Mouse (Mus musculus): ENCODE measurements at regions not wholly inside any gene's neighbourhood (a gene's known extent, or its start where the extent isn't known, plus 50 kb on each side); places are given as distances from the start of the nearest gene placed in this dataset.

DNA sequence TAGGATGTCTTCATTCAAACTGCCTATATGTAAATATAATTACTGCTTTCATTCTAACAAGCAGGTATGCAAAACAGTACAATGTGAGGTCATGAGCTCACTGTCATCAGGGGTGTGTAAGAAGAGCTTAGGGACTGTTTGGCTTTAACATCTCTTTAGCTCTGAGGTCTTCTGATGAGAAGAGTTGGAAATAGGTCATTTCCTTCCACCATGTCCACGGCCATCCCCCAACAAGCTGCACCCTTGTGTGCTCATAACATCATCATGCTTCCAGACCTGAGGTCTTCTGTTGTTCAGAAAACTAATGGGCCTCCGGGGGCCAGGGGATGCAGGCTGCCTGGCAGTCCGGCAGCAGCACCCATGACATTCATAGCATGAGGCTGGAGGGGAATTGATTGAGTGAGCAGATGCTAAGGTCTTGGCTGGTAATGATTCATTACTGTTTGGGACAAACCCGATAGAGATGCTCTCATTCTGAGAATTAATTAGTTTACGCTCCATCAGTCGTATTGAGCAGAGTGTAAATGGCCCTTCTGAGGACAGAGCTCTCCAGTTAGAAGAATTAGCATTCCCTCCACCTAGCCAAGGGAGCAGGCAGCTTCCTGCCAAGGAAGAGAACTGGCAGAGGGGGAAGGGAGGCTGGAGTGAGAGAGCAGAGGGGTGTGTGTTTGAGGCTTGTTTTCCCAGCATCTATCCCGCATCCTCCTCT lies 64.0 kb downstream of the Rps24 start:
- DNase-seq, result peak in 1 of 2 experiments; percentile 35

DNA sequence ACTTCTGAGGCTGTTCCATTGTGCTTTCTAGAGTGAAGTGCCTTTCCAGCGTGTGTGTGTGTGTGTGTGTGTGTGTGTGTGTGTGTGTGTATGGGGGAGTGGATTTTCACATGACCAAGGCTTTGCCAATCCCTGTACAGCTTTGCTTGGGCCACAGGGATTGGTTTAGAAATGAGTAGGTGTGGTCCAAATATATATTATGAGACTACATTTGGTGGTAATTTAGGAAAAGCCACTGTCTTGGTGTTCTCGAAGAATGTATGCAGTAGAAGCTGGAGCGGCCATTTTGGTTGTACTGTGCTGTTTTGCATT lies 64.5 kb downstream of the Rps24 start:
- DNase-seq, result no peak

DNA sequence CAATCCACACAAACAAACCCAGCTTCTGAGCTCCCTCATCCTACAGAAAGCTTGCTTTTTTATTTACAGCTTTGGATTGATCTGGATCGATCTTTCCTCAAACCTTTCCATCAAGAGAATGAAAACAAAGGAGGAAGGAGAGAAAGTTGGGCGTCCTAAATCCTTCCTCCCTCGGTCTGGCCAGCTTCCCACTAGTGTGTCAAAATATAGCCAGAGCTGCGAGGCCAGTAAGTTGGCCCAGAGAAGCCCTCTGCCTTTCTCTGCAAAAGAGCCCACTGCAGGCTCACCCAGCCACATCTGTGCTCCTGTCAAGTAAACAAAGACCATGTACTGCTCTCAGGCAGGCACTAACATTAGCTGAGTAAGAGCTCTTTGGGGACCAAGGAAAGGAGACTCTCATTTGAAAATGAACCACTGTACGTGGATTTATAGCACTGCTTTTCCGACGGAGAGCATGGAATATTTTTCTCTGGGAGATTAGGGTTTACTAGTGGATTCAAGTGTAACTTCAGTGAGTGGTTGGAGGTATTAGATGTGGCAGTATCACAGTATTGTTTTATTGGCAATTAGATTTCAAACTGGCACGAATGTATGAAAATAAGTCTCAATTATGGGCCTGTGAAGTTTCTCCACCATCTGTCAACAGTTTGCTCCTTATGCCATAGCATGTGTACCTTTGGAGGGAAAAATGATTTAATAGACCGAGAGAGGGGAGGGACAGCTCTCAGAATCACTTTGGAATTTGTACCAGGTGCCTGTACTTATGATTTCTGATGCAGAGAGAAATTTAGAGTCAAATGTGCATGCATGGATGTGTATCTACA lies 78.1 kb downstream of the Rps24 start:
- peak in 1 of 2 experiments; percentile 21 for DNase-seq

DNA sequence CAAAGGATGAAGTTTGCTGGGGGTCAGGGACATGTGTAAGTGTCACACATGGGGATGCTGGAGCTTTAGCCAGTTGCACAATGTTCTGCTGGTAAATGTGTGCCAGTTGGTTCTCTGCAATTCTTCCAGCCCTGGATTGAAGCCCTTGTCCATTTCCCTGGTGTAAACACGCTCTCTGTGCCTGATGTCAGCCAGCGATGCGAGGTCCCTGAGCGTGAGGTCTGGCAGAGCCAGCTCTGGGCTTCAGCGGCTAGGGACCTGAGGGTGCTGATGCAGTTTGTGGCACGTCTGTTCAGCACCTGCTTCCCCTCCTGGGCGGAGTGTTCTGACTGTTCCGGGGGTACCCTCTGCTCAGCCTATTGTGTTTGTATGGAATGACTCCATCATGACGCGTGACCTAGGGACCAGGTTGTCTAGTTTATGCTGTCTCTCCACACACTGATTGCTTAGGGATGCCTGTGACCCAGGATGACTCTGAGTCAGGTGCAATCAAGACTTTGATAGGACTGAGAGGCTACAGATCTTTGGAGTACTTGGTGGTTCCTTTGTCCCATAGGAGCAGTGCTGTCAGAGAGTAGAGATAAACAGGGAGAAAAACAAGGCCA lies 78.9 kb downstream of the Rps24 start:
- DNase-seq, result no peak

DNA sequence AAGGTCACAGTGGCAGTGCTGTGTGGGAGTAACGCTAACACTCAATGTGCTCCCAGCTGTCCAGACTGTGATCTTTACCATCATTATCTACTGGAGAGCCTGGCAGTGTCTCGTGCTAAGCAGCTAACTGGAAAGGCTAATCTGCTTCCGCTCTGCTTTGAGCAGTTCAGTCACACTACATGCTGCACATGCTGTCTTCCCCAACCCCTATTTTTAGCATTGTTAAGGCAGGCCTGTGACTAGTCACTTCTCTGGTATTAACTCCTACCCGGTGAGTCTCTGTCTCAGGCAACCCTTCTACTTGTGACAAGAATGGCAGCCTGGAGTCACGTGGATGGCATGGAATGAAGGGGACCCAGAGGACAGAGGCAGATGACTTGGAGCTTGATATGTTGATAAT lies 88.2 kb downstream of the Rps24 start:
- DNase-seq, result no peak

DNA sequence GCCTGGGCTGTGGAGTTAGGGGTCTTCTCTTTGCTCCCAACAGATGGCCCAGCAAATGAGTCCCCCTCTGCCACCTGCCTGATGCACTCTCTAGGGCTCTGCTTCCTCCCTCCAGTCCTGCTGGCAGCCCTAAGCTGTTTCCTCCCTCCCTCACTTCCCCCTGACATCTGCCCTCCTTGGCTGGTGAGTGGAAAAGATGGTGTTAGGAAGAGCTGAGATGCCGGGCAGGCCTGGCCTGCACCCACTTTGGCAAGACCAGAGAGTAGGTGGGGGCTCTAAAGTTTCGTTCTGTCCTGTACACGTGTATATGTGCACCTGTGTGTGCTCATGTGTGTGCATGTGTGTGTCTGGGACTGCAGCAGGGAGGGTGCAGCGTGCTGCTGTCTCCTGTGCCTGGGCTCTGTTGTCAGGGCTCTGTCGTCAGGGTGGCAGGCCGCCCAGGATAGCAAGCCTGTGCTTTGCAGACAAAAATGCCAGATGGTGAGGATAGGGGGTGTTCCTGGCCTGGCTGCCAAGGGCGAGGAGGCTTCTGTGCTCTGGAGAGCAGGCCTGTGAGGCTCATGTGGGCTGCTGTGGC lies 91.7 kb downstream of the Rps24 start:
- DNase-seq, result peak; percentile 95

DNA sequence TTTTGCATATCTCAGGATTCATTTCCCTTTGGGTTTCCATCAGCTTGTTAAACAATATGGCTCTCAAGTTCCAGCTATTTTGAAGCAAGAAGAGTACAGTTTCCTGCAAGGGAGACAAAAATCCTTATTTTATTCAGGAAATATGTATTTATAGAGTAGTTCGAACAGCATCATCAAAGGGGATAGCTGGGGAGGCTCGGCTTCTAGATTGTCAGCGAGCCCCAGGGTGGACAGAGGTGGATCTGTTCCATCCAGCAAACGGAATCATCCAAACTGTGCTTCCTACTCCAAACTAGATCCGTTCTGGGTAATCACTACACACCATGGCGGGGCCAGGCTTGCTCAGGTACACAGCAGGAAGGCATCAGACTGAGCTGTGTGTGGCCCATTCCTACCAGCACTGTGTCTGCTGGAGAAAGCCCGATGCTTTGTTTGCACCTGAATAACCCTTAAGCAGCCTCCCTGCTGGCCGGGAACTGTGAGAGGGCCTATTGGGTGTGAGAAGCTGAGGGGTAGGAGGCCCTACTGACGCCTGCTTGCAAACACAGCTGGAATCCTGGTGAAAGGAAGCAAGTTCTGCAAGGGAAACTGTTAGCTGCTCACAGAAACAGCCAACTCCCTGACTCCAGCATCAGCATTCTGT lies 92.3 kb downstream of the Rps24 start:
- peak; percentile 57 to 67 for DNase-seq

DNA sequence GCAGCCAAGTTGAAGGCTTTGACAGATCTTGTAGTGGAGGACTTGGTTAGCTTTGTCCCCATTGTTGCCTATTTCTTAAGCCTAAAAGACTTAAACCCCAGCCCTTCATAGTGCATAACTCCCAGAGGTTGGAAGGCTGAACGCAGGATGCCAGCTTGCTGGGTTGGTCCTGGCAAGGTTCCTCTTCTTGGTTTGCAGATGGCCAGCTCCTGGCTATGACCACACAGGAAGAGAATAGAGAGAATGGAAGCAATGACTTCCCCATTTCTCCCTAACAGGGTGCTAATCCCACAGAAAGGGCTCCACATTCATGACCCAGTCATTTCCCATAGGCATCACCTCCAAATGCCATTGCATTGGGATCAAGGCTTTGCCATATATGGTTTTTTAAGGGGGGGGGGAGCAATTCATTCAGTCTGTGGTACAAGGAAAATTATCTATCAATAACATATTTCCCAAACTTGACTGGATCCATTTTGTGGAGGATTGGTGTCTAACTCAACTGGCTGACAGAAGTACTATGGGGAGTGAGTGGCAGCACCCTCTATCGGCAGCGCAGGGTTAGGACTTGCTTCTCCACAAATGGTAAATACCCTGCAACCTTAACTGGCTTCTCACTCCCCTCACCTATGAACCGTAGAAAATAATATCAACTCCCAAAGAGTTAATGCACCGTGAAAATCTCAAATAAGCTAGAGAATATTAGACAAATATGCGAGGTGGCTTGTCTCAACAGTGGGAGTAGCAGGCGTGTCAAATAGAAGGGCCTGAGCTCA lies 99.4 kb downstream of the Rps24 start:
- peak in 1 of 2 experiments; percentile 31 for DNase-seq

DNA sequence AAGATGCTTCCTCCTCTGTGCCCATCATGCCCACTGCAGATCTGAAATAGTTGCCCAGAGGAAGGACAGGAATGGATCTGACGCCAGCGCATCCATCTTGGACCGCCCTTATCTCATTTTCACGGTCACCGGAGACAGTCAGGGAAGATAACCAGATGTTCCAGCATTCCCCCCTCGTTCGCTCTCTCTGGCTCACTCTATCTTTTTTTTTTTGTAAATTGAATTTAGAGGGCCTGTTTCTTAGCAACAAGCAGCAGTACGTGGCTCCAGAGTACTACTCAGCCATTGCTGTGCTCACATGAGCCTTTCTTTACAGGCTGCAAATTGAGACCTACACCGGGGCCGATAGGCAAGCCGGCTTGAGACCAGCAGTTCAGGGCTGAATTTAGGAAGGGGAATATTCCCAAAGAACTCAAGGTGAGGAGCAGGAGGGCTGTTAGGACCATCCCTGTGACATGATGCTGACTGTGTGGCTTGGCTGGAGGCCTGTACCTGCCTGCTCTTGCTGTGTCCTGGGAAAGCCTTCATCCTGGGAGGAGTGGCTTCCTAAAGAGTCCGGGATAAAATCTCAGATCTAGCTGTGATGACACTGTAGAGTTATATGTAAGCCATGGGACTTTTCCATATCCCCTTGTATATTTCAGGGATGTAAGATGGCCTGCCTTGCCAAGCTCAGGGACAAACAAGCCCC lies 100.2 kb downstream of the Rps24 start:
- DNase-seq, result no peak

DNA sequence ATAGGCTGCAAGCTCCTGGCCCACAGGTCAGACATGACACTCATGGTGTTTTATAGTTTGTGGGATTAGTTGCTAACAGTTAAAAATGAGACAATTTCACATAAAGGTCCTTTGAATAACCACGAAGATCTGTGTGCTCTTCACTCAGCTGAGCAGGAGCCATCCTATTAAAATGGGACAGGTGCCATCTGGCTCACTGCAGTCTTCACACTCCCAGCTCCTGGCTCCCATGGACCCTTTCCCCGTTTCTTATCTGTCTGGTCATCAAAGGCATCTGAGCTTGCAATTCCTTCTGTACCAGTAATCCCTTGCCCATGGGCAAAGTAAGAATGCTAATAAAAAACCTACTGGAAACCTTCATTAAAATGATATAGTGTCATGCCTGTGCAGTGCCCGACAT lies 101.1 kb downstream of the Rps24 start:
- no peak for DNase-seq

DNA sequence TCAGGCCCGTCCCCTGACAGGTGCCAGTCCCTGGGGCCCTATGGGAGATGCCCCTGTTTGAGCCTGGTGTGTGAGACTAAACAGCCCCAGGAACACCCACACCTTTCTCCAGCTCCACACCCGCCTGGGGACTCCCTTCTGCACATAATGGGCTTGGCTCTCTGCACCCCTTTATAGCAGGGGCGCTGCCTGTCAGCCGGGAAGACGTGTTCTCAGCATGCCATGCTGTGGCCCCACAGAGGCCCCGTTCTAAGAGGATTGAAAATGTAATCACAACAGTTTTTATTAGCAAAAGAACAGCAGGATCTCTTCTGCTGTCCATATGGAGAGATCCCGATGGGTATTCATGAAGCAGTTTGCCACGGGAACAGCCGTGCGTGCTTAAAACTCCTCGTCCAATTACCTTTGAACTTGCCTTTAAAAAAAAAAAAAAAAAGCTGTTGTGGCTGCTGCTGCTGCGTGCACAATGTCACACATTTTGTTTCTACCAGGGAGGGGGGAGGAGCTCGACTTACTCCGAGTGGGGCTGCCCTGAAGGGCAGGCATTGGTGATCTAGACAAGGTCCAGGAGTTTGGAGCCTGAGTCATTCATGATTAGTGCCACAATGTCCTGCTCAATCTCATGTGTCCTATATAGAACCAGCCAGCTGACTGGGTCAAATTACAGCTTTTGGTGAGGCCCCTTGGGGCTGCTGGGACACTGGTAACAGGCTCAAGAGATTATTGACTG lies 119.7 kb downstream of the Rps24 start:
- DNase-seq, result peak; percentile 37 to 43

DNA sequence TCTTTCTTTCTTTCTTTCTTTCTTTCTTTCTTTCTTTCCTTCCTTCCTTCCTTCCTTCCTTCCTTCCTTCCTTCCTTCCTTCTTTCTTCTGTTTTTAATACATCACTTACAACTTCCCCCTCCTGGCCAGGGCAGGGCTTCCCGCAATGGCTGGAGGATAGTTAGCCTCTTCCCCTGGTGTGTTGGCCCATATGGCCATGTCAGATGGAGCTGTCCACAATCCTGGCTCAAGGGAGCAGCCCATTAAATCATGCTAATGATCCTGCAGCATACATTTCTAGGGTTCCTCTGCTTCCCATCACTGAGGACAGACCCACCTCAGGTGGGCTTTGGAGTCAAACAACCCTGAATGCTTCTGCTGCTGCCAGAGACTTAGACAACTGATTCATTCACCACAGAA lies 121.4 kb downstream of the Rps24 start:
- DNase-seq, result peak; percentile 79 to 83

DNA sequence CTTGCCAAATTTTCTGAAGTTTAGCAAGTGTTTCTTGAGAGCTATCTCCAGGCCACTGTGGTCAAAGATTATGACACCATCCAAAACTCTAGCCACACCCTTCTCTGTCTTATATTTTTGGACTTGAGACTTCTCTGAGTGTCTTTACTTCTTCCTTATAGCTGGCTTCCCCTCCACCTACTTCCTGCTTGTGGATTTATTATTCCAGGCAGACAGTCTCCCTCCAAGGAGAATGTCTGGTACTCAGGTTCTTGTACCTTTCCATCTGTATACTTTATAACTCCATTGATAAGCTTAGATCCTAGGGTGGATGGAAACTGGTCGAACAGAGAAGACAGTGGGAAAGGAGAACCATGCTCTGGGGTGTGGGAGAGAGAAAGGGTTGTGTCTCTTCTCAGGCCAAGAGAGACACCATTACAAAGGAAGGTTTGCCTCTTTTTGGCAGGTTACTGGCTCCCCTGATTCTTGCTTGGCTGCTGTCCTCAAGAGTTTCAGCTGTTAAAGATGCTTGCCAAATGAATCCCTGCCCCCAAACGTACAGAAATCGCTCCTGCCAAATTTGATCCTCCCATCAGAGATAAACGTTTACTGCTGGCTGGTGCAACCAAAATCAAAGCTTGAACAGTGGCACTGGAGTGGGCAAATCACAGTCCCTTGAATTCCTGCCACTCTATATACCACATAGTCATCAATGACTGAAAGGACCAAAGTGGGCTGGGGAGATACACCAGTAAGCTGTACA lies 125.5 kb downstream of the Rps24 start:
- DNase-seq, result peak; percentile 66 to 69

DNA sequence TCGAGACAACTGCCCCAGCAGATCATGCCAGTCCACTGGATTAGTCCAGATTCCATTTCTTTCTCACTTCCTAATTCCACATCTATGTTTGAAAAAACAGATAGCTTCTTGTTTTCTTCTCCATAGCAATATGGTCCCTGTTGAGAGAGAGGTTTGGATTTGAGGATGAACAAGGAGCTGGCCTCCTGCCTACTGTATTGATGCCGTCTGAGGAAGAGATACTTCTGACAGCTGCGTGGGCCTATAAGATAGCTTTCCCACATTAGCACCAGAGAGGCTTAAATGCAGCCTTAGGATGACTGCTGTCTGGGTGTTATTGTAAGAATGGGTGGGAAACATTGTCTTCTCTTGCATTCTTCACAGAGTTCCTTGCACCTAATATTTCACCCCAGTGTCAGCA lies 128.9 kb downstream of the Rps24 start:
- DNase-seq, result no peak

DNA sequence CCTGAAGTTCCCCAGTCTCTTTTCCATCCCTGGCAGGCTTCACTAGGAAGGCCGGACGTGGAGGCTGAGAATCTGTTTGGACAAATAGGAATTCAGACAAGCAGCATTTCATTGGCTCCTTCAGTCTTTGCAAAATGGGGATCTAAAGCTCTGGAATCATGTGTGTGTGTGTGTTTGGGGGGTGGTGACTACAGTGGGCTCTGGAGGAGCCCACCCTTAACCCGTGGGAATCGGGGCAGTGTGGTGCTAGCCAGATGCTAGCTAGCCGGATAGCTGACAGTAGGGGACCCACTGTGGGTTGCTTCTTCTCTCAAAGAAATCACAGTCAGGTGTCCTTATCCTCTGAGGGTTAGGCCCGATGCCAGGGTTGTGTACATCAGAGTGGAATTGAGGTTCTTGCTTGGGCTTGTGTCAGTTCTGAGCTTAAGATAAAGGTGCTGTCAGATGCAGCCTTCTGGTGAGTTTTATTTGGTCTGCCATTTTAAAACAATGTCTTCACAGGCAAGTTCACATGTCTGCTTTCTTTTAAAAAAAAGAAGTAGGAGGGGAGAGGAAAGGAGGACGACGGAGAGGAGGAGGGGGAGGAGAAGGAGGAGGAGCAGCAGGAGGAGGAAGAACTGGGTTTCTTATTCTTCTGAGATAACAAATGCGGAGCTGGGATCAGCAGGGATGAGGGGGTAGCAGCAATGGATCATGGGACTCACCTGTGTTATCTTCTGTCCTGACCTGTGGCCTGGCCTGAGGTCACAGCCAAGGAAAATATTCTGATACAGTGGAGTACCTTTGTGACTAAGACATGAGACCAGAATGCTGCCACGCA lies 129.6 kb downstream of the Rps24 start:
- peak in 1 of 2 experiments; percentile 34 for DNase-seq

DNA sequence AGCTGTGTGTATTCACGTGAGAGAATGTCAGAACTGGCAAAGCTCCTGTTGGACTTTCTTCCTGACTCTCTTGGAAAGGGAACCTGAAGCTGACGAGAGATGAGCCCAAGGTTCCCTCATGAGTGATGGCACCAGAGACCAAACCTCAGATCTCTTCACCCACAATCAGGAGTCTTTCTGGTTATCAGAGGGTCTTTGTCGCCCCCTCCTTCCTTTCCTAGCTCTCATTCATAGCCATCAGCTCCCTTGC lies 130.1 kb downstream of the Rps24 start:
- DNase-seq, result peak in 1 of 2 experiments; percentile 36

DNA sequence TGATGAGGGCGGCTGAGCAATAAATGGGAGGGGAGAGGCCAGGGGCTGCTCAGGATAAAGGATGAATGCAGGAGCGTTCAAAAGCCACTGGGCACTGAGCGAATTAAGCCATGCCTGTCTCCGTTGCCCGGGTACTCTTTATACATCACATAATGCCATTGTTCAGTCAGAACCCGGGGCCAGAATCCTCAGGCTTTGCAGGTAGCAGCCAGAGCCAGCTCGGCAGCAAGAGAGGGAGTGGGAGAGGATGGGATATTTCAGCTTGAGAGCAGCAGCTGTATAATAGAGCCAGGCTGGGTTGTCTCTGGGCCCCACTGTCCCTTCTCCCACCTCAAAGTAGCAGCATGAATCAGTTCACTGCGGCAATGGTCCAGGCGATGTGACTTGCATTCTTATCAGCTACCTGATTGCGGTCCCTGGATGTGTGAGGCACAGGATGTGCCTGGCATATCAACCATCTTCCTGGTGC lies 130.5 kb downstream of the Rps24 start:
- peak; percentile 31 to 43 for DNase-seq

DNA sequence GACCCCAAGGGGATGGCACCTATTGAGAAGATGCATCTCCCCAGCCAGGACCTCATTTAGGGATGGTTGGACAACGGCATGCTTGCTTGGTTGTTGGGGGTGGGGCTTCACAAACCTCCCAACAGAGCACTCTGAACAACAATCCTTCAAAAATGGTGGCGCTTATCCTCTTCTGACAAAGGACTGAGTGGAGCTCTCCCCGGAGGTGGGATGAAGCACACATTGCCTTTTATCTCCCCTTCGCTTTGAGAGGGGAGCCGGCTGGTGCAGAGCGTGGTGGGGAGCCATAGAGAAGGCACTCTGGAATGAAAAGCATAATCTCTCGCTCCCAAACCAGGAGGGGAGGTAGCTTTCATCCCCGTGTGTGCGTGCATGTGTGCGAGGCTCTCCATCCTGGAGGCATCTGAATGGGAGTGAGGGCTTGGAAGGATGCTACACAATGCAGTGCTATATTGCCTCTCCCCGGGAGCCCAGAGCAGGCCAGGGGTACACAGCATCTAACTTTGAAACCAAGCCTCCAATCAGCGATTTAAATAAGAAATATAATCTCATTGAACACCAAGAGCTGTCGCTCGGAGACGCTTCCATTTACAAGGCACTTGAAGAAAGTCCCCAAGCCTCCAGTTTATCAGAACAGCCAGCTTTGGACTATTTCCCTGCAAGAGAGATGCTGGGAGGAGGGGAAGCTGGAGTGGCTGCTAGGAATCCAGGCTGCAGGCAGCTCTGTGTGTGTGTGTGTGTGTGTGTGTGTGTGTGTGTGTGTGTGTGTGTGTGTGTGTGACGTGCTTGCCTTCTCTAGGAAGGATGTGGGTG lies 131.5 kb downstream of the Rps24 start:
- DNase-seq, result no peak

DNA sequence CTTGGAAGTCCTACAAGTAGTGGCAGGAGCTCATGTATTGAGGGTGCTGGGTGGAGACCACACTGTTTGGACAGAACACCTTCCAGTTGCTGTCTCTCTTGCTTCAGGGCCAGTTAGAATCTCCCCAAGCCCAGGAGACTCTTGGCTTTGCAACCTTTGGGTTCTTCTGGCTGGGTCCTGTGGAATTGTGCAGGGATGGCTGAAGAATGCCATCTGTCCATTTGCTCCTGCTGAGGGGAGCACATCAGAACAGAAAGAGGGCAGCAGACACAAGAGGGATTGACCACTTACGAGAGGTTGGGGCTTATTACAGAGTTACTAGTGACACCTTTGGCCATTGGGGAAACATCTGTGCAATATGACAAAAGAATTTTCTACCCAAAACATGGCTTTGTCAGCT lies 145.1 kb downstream of the Rps24 start:
- DNase-seq, result peak; percentile 44 to 51
